Mouse (Mus musculus): ENCODE results near the gene Gabarapl2.
"Not testable (repeated sequence)": the region's sequence is repeated elsewhere in the genome, so short reads cannot be mapped to it uniquely, and the experiment has no call there.

The Gabarapl2 gene

GRCm38 (mm10) chr8:111934201-111934600, 6.3 kb upstream of the Gabarapl2 start:
- no peak for DNase-seq (ENCODE audit: low spot score in 2 of 2)

- no peak for DNase-seq (ENCODE audit: low spot score in 2 of 2)
These were observed 3.3 kb upstream of the Gabarapl2 start for GRCm38 (mm10) chr8:111937184-111937583.

- DNase-seq (ENCODE audit: low spot score in 2 of 2), result not testable (repeated sequence)
These were observed 2.2 kb upstream of the Gabarapl2 start for GRCm38 (mm10) chr8:111938076-111938985.

GRCm38 (mm10) chr8:111939516-111940142, 874 bp upstream of the Gabarapl2 start:
- DNase-seq (ENCODE audit: low spot score in 2 of 2), result peak; percentile 60 to 73

- peak in 1 of 2 experiments; percentile 79 for DNase-seq (ENCODE audit: low spot score in 2 of 2)
These were observed 575 bp downstream of the Gabarapl2 start for GRCm38 (mm10) chr8:111941101-111941454.

GRCm38 (mm10) chr8:111943544-111943943, 3.0 kb downstream of the Gabarapl2 start:
- no peak for DNase-seq (ENCODE audit: low spot score in 2 of 2)

- DNase-seq (ENCODE audit: low spot score in 2 of 2), result no peak
These were observed 6.6 kb downstream of the Gabarapl2 start for GRCm38 (mm10) chr8:111947144-111947543.

GRCm38 (mm10) chr8:111947954-111948353, 7.5 kb downstream of the Gabarapl2 start:
- no peak for DNase-seq (ENCODE audit: low spot score in 2 of 2)

GRCm38 (mm10) chr8:111950846-111951245, 10.3 kb downstream of the Gabarapl2 start:
- no peak for DNase-seq (ENCODE audit: low spot score in 2 of 2)

GRCm38 (mm10) chr8:111951317-111951716, 10.8 kb downstream of the Gabarapl2 start:
- peak in 1 of 2 experiments; percentile 63 for DNase-seq (ENCODE audit: low spot score in 2 of 2)

GRCm38 (mm10) chr8:111951936-111952335, 11.4 kb downstream of the Gabarapl2 start:
- no peak for DNase-seq (ENCODE audit: low spot score in 2 of 2)

- no peak for DNase-seq (ENCODE audit: low spot score in 2 of 2)
These were observed 14.5 kb downstream of the Gabarapl2 start for GRCm38 (mm10) chr8:111954844-111955594.

- no peak for DNase-seq (ENCODE audit: low spot score in 2 of 2)
These were observed 15.4 kb downstream of the Gabarapl2 start for GRCm38 (mm10) chr8:111955879-111956278.

GRCm38 (mm10) chr8:111957231-111957630, 16.7 kb downstream of the Gabarapl2 start:
- no peak for DNase-seq (ENCODE audit: low spot score in 2 of 2)

- no peak for DNase-seq (ENCODE audit: low spot score in 2 of 2)
These were observed 20.3 kb downstream of the Gabarapl2 start for GRCm38 (mm10) chr8:111960591-111961321.

GRCm38 (mm10) chr8:111961330-111961729, 20.8 kb downstream of the Gabarapl2 start:
- DNase-seq (ENCODE audit: low spot score in 2 of 2), result no peak

- DNase-seq (ENCODE audit: low spot score in 2 of 2), result no peak
These were observed 22.1 kb downstream of the Gabarapl2 start for GRCm38 (mm10) chr8:111962589-111962988.

GRCm38 (mm10) chr8:111963091-111963490, 22.6 kb downstream of the Gabarapl2 start:
- no peak for DNase-seq (ENCODE audit: low spot score in 2 of 2)

- DNase-seq (ENCODE audit: low spot score in 2 of 2), result no peak
These were observed 23.0 kb downstream of the Gabarapl2 start for GRCm38 (mm10) chr8:111963546-111963945.

- DNase-seq (ENCODE audit: low spot score in 2 of 2), result no peak
These were observed 23.8 kb downstream of the Gabarapl2 start for GRCm38 (mm10) chr8:111964351-111964750.

GRCm38 (mm10) chr8:111964849-111965561, 24.5 kb downstream of the Gabarapl2 start:
- DNase-seq (ENCODE audit: low spot score in 2 of 2), result no peak
